Mouse (Mus musculus): ENCODE measurements at regions not wholly inside any gene's neighbourhood (a gene's known extent, or its start where the extent isn't known, plus 50 kb on each side); places are given as distances from the start of the nearest gene placed in this dataset.

GRCm38 (mm10) chr8:7853169-7853568, 807.9 kb downstream of the Efnb2 start:
- in situ Hi-C loops (cut with MboI, MseI), result no loop called here

- in situ Hi-C loops (cut with MboI, MseI), result no loop called here
Measured at GRCm38 (mm10) chr8:7850573-7850972, 810.5 kb downstream of the Efnb2 start.

- in situ Hi-C loops (cut with MboI, MseI), result no loop called here
Measured at GRCm38 (mm10) chr8:7831948-7832347, 829.1 kb downstream of the Efnb2 start.

- in situ Hi-C loops (cut with MboI, MseI), result no loop called here
Measured at GRCm38 (mm10) chr8:7827811-7828210, 833.2 kb downstream of the Efnb2 start.

- in situ Hi-C loops (cut with MboI, MseI), result no loop called here
Measured at GRCm38 (mm10) chr8:7808395-7808794, 852.6 kb downstream of the Efnb2 start.

- in situ Hi-C loops (cut with MboI, MseI), result no loop called here
Measured at GRCm38 (mm10) chr8:7799221-7799620, 861.8 kb downstream of the Efnb2 start.

GRCm38 (mm10) chr8:7796156-7796555, 864.9 kb downstream of the Efnb2 start:
- in situ Hi-C loops (cut with MboI, MseI), result no loop called here

- in situ Hi-C loops (cut with MboI, MseI), result loop anchor here in 1 of 2 experiments (5.0 kb wide), 1 partner anchor 427 kb away; no protein-coding TSS in a partner anchor
Measured at GRCm38 (mm10) chr8:7763820-7764219, 897.2 kb downstream of the Efnb2 start.

GRCm38 (mm10) chr8:7760987-7761386, 900.1 kb downstream of the Efnb2 start:
- in situ Hi-C loops (cut with MboI, MseI), result loop anchor here in 1 of 2 experiments (5.0 kb wide), 1 partner anchor 424 kb away; no protein-coding TSS in a partner anchor

- in situ Hi-C loops (cut with MboI, MseI), result no loop called here
Measured at GRCm38 (mm10) chr8:7732726-7733125, 928.3 kb downstream of the Efnb2 start.

- in situ Hi-C loops (cut with MboI, MseI), result no loop called here
Measured at GRCm38 (mm10) chr8:7721880-7722279, 939.2 kb downstream of the Efnb2 start.

GRCm38 (mm10) chr8:7718898-7719696, 941.9 kb downstream of the Efnb2 start:
- in situ Hi-C loops (cut with MboI, MseI), result no loop called here

GRCm38 (mm10) chr8:7710764-7711163, 950.3 kb downstream of the Efnb2 start:
- in situ Hi-C loops (cut with MboI, MseI), result no loop called here

GRCm38 (mm10) chr8:7709406-7709805, 951.6 kb downstream of the Efnb2 start:
- in situ Hi-C loops (cut with MboI, MseI), result no loop called here

GRCm38 (mm10) chr8:7691355-7691996, 969.6 kb downstream of the Efnb2 start:
- in situ Hi-C loops (cut with MboI, MseI), result no loop called here

- in situ Hi-C loops (cut with MboI, MseI), result no loop called here
Measured at GRCm38 (mm10) chr8:7653804-7654203, 1007.2 kb downstream of the Efnb2 start.
